Mouse (Mus musculus): Measurements from ENCODE around the gene Vip.
A peak's percentile ranks its signal among the peaks of the same experiment; 100 is the strongest.

Gene Vip

DNA sequence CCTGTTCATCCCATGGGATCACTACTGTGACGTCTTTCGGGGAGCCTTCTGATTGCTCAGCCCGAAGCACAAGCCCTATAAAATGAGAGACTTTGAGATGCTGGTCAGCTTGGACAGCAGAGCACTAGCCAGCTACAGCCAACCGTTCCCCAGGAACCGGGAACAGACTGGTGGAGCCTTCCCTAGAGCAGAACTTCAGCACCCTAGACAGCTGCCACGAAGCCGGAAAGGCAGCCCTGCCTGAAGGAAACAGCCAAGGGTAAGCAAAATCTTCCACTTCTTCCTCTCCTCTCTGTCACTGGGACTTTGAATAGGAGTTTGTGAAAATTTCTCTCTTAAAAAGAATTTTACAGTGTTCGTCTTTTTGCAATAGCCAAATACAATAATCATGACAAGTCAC is at the start of gene Vip:
Gene Vip, plus strand, starts transcription at position 107 of the 400 bp plus-strand sequence.
- peak; percentile 14 for DNase-seq

DNA sequence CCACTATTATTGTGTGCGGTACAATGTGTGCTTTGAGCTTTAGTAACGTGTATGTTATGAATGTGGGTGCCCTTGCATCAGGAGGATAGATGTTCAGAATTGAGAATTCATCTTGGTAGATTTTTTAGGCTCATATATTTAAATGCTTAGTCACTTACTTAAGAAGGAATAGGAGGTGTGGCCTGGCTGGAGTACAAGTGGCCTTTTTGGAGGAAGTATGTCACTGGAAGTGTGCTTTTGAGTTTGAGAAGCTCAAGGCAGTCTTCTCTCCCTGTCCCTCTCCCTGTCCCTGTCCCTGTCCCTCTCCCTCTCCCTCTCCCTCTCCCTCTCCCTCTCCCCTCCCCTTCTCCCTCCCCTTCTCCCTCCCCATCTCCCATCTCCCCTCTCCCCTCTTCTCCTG is 48.0 kb upstream of the Vip start:
- DNase-seq = no peak

DNA sequence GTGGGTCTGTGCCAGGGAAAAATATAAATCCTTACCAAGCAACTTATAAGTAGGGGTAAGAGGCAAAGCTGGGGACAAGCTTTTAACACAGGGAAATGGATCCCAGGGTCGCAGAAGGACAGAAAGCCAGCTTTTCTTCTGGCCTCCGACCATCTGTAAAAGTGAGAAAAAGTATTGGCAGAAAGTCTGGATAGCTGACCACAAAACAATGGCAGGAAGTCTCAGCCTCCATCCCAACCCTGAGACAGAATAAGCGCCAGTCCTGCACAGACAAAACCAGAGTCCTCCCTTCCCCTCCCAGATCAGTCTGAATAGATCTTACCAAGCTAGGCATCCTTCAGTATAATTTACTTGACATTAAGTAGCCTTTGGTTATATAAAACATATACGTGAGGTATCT is 47.0 kb upstream of the Vip start:
- DNase-seq = no peak

DNA sequence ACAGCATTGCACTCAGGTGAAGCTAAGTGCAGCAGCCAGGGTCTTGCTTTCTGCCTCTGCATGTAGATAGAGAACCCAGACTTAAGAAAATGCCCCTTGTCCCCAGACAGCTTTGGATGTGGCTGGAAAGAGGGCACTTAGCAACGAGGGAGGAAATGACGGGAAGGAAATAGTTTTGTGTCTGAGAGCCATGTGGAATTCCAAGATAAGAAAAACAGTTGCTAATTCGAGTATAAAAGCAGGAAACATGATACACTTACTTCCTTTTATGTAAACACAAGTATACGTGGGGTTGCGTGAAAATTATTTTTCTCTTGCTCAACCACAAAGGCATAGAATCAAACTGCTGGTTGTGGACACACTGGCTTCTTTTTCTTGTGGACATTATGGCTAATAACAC is 45.6 kb upstream of the Vip start, which contains the start of gene Myct1:
Gene Myct1, plus strand, starts transcription at position 312 of the 400 bp plus-strand sequence.
- DNase-seq = no peak

DNA sequence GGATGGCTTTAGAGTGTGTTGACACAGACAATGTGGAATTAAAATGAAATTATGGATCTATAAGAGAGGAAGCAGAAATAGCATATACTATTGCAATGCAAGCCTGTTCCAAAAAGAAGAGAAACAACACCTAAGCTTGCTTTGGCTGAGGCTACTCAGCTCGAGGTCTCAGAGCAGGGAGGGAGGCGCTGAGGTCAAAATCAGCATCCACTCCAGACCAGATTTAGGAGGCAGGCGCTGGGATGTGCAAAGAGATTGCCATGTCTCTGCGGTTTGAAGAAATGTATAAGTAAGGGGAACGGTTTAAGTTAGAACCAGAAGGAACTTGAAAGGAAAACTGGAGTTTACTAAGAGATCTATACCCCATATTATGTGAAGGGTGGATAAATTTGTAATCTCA is 44.6 kb upstream of the Vip start:
- DNase-seq = no peak

DNA sequence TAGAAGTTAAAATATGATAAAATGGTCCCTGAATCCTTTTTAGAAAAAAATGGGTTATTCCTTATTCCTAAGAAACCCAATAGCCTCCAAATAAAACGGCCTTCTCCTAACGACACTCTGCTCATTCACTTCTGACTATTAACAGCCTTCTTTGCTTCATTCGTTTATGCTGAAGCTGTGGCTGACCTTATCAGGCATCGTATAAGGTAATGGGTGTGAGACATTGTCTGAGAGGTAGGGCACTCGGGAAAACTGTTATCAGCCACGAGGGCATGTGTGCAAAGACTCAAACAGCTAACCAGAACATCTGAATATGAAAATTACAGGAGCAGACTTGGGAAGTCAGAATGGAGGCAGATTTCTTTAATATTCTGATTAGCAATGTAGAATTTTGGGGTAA is 42.5 kb upstream of the Vip start:
- no peak for DNase-seq

DNA sequence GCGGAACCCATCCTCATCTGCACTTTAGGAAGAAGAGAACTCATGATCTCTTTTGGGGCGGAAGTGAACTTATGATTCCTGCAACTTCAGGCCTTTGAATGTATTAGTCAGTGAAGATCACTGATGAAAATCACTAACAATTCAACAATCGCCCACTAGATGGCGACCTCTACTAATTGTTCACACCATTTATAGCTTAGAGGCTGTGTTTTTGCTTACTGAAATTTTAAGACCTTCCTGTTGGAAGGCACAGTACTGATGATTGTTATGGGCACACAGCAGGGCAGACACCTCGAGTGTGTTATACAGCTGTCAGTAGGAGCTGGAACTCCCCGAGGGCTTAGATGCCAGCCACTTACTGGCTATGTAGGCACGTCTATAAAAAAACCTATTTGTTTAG is 38.9 kb upstream of the Vip start:
- DNase-seq = peak; percentile 58

DNA sequence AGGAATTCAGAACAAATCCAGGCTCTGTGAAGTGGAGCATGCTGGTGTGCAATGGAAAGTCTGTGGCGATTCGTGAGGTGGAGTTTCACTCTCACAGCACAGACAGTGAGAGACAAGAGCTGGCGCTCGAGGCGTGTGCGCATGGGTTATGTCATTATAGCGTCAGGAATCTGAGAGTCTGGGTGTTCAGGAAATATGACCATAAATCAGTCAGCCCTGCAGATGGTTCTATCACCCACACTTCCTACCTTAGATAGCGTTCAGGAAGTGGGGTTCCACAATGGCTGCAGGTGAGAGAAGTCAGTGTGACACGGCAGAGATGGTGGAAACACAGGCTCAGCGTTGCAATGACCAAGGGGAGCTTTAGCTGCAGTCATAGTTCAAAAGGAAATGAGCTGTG is 35.5 kb upstream of the Vip start:
- DNase-seq = no peak

DNA sequence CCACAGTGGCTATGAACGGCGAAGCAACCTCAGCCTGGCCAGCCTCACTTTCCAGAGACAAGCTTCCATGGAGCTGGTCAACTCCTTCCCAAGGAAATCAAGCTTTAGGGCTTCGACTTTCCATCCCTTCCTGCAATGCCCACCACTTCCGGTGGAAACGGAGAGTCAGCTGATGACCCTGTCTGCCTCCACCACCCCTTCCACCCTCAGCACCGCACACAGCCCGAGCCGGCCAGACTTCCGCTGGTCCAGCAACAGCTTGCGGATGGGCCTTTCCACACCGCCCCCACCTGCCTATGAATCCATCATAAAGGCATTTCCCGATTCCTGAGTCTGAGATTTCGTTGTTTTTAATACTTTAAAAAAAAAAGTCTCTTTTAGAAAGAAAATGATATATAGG is 34.6 kb upstream of the Vip start:
- DNase-seq = no peak

DNA sequence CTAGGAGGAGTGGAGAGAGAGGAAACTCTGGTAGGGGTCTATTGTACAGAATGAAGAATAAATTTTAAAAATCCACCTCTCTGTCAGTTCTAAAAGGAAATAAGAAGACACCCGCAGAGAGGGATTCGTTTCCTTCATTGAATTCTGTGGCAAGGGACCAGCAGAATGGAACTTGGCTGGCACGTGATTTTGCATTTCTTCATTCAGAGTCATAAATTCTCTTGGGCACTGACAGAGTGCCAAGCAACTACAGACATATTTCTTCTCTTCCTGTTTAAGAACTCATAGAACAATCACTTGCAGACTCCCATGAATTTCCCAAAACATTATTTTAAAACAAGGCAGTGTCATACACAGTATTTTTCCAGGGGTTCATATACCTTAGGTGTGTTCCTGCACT is 30.1 kb upstream of the Vip start:
- no peak for DNase-seq

DNA sequence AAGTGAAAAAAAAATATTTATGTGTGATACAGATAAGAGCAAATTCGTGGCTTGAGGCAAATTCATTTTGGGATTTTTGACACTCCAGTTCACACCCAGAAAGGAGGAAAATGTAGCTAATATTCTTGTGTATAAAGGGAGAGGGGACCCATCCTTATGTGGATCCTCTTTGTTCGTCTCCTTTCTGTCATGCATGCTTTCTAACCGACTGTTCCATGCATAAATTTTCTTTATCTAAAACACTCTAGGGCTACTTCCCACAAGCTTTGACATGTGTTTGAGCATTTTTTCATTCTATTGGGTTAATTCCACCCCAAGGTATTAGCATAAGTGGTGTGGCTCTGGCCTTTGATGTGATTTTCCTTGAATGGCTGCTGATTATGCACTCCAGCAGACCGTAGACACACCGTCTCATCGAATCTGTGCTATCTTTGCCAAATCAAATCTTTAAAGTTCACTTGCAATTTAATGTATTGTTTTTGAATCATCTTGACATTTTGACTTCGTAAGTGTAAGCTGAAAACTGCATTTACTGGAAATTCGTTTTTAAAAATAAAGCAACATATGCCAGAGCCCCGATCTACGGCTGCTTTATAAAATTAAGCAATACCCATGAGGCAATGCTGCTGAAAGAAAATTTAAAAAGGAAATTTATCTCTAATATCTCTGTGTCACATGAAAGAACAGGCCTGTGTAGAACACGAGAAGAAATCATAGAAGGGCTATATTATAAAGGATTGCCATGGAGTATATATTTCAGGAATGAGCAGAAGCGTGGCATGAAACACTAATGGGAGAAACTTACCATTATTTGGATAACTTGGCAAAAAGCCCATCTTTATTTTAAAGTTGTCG is 23.6 kb upstream of the Vip start:
- DNase-seq = no peak

DNA sequence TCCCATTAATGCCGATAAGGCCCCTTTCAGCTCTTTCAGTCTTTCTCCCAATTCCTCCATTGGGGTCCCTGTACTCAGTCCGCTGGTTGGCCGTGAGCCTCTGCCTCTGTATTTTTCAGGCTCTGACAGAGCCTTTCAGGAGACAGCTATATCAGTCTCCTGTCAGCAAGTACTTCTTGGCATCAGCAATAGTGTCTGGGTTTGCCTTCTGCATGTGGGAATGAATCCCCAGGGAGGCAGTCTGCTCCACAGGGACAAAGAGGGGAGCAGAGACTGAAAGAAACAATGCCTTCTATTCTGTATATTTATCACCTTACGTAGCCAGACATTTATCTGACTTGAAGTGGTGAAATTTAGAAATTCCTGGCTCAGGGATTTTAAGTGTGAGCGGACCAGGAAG is 12.8 kb upstream of the Vip start:
- DNase-seq = no peak

DNA sequence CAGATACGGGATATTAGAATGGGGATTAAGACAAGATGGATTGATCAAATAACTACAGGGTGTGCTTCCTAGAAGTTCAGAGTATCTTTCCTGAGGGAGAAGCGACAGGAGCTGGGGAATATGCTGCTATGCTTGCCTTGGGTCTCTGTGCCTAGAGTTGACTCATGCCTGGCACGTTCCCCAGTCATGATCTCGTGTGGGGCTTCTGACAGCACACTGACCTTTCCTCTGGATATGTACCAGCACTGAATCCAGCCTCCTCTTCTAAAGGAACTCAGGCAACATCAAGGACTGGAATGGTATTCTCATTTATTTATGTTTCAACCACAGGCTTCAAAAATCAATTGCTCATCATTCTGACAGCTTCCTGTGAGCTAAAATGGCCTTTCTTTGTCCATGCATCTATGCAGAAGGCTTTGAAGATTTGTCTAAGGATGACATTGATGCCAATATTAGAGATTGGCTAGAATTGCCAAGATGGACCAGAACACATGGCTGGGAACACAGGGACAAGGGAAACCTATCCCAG is 5.3 kb upstream of the Vip start:
- DNase-seq = no peak

DNA sequence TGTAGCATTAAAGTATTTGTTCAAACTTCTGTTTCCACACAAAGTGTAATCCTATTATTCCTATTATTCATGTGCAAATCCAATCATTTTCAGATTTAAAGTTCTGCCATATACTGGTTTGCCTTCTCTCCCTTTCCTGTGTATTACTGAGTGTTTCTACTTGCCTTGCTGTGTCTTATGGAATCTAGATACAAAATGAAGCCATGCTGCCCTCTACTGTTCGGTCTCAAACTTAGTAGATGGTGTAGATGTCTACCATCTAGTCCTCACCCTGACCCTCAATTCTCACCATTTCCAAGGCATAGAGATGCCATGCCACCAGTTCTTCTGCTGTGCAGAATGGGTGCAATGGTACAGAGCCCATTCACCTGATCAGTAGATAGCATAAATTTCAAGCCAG is 4.7 kb upstream of the Vip start:
- no peak for DNase-seq

DNA sequence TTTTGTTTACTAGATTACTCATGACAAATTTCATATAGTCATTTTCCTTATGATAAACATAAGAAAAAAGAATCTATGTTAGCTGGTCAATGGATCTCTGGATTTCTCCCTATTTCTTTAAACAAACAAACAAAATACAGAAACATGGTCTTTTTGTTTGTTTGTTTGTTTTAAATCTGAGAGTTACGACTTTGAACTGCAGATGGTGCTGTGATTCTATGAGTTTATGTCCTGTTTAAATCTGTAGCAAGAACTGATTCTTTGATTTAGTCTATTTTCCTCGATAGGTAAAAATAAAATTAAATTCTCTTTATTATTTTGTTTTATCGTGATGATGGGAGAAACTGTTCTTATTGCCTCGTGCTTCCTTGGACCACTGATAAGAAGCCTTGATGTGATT is 1.7 kb upstream of the Vip start:
- DNase-seq = no peak

DNA sequence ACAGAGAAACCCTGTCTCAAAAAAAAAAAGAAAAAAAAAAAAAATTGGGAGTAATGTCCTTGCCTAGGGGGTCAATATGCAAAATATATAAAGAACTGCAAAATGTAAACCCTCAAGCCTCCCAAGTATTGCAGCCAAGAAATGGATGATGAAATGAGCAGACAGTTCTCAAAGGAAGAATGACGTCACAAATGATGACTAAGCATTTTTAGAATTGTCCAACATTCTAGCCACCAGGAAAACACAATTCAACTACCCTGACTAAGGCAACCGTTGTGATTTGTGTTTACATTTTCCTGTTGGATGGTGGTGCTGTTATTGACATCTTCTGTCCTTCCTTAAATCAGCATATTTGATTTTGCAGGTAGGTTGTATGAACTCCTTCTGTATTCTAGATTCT is 42.3 kb downstream of the Vip start:
- DNase-seq = no peak

DNA sequence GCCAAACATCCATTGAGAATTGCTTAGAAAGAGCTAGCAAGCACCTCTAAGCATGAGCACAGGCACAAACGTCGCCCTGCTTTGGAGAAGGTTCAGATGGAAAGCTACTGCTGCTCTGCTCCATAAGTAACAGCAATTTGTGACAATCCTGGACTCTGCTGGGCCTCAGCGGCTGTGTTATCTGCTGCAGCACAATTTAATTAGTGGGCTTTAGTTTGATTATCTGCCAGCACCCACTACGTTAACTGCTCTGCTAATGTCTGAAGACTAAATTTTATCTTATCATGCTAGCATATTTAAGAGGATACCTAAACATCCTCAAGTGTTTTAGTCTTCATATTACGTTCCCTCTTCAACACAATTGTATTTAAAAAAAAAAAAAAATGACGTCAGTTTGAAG is 46.6 kb downstream of the Vip start:
- DNase-seq = no peak

DNA sequence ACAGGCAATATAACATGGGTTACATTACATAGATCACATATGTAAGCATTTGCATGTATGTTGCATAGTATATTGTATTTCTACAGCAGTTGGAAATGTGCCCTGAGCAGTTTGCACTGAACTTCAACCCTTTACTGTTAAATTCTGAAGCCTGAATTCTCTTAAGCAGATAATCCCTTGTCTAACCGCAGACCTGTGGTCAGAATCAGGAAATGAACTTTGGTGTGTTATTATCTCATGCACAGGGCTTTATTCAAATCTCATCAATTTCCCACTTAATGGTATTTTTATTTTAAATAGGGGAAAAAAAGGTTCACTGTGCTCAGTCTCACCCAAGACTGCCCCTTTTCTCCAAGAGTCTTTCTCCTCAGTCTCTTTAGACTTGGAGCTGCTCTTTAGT is 55.3 kb downstream of the Vip start:
- no peak for DNase-seq

Data from thymus, postnatal 4 days (tissue).